In genomic region chr2:71981896-71982295, GRCm38 (mm10) we compare ENCODE assay signal across 9 mouse cellular contexts. TPM values are rescaled to one million over a fixed set of nuclear protein-coding genes. Genes with fewer than 3 reads are reported as not detected.
DNase-seq lines count a peak whose midpoint lies in the region; ATAC-seq lines count a peak whose summit lies in the region.
"Had no signal": no experiment of that assay in that cellular context is flagged by ENCODE, and none has a peak within 500 bp of the region (broad histone marks: within the 10 kb centered on the region; RNA-seq: fewer than 3 reads in every experiment).

No protein-coding gene starts in this region.

- WGBS in forebrain, embryonic 10.5 days = 74% methylated on average over 6 of the region's 6 CpGs
- WGBS in forebrain, embryonic 11.5 days = 75% methylated on average over 6 of the region's 6 CpGs
- 70% methylated on average over 6 of the region's 6 CpGs for WGBS in lung, embryonic 15.5 days
- 76% methylated on average over 6 of the region's 6 CpGs for WGBS in intestine, embryonic 16.5 days
- 75% methylated on average over 6 of the region's 6 CpGs for WGBS in stomach, embryonic 14.5 days

- intact Hi-C loops in left cerebral cortex, postnatal 4 days (cut with DNase I) = no loop called here

- H3K4me1 ChIP-seq in forebrain, embryonic 10.5 days = peaks cover 19% of the 10 kb centered on the region
- peaks cover 4% of the 10 kb centered on the region; the same call in 1 of the 2 replicates for H3K4me1 ChIP-seq in forebrain, embryonic 11.5 days (replicated peaks; ENCODE audit: control insufficient read depth, insufficient read depth, low read length)
- H3K4me1 ChIP-seq in lung, embryonic 15.5 days = peaks cover 10% of the 10 kb centered on the region; the same call in 1 of the 2 replicates
- no peaks in the 10 kb centered on the region for H3K4me1 ChIP-seq in intestine, embryonic 16.5 days (ENCODE audit: control insufficient read depth, insufficient read depth, low read length)
- no peaks in the 10 kb centered on the region for H3K4me1 ChIP-seq in stomach, embryonic 14.5 days (ENCODE audit: control insufficient read depth, insufficient read depth, low read length)

- no peaks in the 10 kb centered on the region for H3K9me3 ChIP-seq in forebrain, embryonic 10.5 days
- no peaks in the 10 kb centered on the region for H3K9me3 ChIP-seq in forebrain, embryonic 11.5 days (ENCODE audit: control insufficient read depth, low read length)
- no peaks in the 10 kb centered on the region for H3K9me3 ChIP-seq in lung, embryonic 15.5 days
- no peaks in the 10 kb centered on the region for H3K9me3 ChIP-seq in intestine, embryonic 16.5 days (ENCODE audit: control insufficient read depth, low read length)
- no peaks in the 10 kb centered on the region for H3K9me3 ChIP-seq in stomach, embryonic 14.5 days (ENCODE audit: control insufficient read depth, low read depth, low read length)

- H3K9ac ChIP-seq in forebrain, embryonic 11.5 days (ENCODE audit: low read length) = no peak overlapping the region
- H3K9ac ChIP-seq in lung, embryonic 15.5 days = no peak overlapping the region
- H3K9ac ChIP-seq in intestine, embryonic 16.5 days (ENCODE audit: low read depth, low read length) = no peak overlapping the region
- no peak overlapping the region for H3K9ac ChIP-seq in stomach, embryonic 14.5 days (replicated peaks; ENCODE audit: low read depth, low read length)

- H3K4me2 ChIP-seq in forebrain, embryonic 11.5 days (ENCODE audit: low read depth, low read length, severe bottlenecking) = no peak overlapping the region; the same call in 1 of the 2 replicates
- H3K4me2 ChIP-seq in lung, embryonic 15.5 days = peak overlapping the region; percentile 100; the same call in 1 of the 2 replicates
- H3K4me2 ChIP-seq in intestine, embryonic 16.5 days (ENCODE audit: low read depth, low read length) = peak overlapping the region; percentile 98; the same call in 1 of the 2 replicates
- H3K4me2 ChIP-seq in stomach, embryonic 14.5 days (replicated peaks; ENCODE audit: low read depth, low read length) = no peak overlapping the region; the same call in 1 of the 2 replicates

- H3K27ac ChIP-seq in forebrain, embryonic 10.5 days = no peak overlapping the region
- H3K27ac ChIP-seq in forebrain, embryonic 11.5 days (ENCODE audit: low read depth, low read length) = no peak overlapping the region
- H3K27ac ChIP-seq in lung, embryonic 15.5 days = no peak overlapping the region
- no peak overlapping the region for H3K27ac ChIP-seq in intestine, embryonic 16.5 days (ENCODE audit: low read length)
- no peak overlapping the region for H3K27ac ChIP-seq in stomach, embryonic 14.5 days (ENCODE audit: low read length)

- DNase-seq in forebrain, embryonic 10.5 days (ENCODE audit: extremely low spot score, low spot score) = no peak
- no peak for DNase-seq in forebrain, embryonic 11.5 days (ENCODE audit: low spot score)
- DNase-seq in lung, adult 18-20 months = no peak
- DNase-seq in left cerebral cortex, postnatal 4 days = no peak
- no peak for DNase-seq in thymus, postnatal 25 days

- peaks cover 53% of the 10 kb centered on the region for H3K27me3 ChIP-seq in forebrain, embryonic 10.5 days (ENCODE audit: poor library complexity, severe bottlenecking)
- H3K27me3 ChIP-seq in forebrain, embryonic 11.5 days (ENCODE audit: control insufficient read depth, insufficient read depth, low read length) = peaks cover 6% of the 10 kb centered on the region; the same call in 1 of the 2 replicates
- H3K27me3 ChIP-seq in lung, embryonic 15.5 days = peaks cover 21% of the 10 kb centered on the region; the same call in 1 of the 2 replicates
- no peaks in the 10 kb centered on the region; the same call in 1 of the 2 replicates for H3K27me3 ChIP-seq in intestine, embryonic 16.5 days (replicated peaks; ENCODE audit: control insufficient read depth, insufficient read depth, low read length)
- H3K27me3 ChIP-seq in stomach, embryonic 14.5 days (ENCODE audit: control insufficient read depth, insufficient read depth, low read length) = no peaks in the 10 kb centered on the region
- H3K27me3 ChIP-seq: CH12.LX had no signal

- ATAC-seq in forebrain, embryonic 11.5 days (replicated peaks; ENCODE audit: low FRiP score) = no peak
- no peak for ATAC-seq in lung, embryonic 15.5 days (ENCODE audit: borderline replicate concordance, extremely low read depth, low FRiP score, low TSS enrichment)
- ATAC-seq in intestine, embryonic 16.5 days = no peak
- no peak for ATAC-seq in stomach, embryonic 14.5 days (ENCODE audit: insufficient number of reproducible peaks, insufficient read depth, low FRiP score, low read depth)

- no peaks in the 10 kb centered on the region for H3K36me3 ChIP-seq in forebrain, embryonic 10.5 days (replicated peaks)
- no peaks in the 10 kb centered on the region for H3K36me3 ChIP-seq in forebrain, embryonic 11.5 days (ENCODE audit: control insufficient read depth, insufficient read depth, low read length)
- H3K36me3 ChIP-seq in lung, embryonic 15.5 days = no peaks in the 10 kb centered on the region
- no peaks in the 10 kb centered on the region for H3K36me3 ChIP-seq in intestine, embryonic 16.5 days (ENCODE audit: control insufficient read depth, insufficient read depth, low read length)
- no peaks in the 10 kb centered on the region for H3K36me3 ChIP-seq in stomach, embryonic 14.5 days (ENCODE audit: control insufficient read depth, insufficient read depth, low read length)

- peak overlapping the region; percentile 69 for H3K4me3 ChIP-seq in forebrain, embryonic 10.5 days
- no peak overlapping the region; the same call in 1 of the 2 replicates for H3K4me3 ChIP-seq in forebrain, embryonic 11.5 days (ENCODE audit: low read depth, low read length)
- H3K4me3 ChIP-seq in lung, embryonic 15.5 days = peak overlapping the region; percentile 59
- no peak overlapping the region for H3K4me3 ChIP-seq in intestine, embryonic 16.5 days (ENCODE audit: low read length)
- H3K4me3 ChIP-seq in stomach, embryonic 14.5 days (ENCODE audit: low read depth, low read length) = peak overlapping the region; percentile 45; the same call in 1 of the 2 replicates

RNA-seq across cellular contexts. Expression of gene Rapgef4, which starts 0.9 kb away (rescaled TPM):
- polyA plus RNA-seq in forebrain, embryonic 10.5 days (2016; fragmentation: Nextera tagmentation; extraction: Ambion mirVana) = 2.1 and 2.7 TPM in 2 replicates
- 1.5 and 2.2 TPM in 2 replicates for polyA plus RNA-seq in forebrain, embryonic 11.5 days (2014; fragmentation: Nextera tagmentation; extraction: Ambion mirVana)
- polyA plus RNA-seq in lung, embryonic 15.5 days (2015; fragmentation: Nextera tagmentation; extraction: Ambion mirVana) = 5.0 and 5.2 TPM in 2 replicates
- 1.9 and 2.8 TPM in 2 replicates for polyA plus RNA-seq in intestine, embryonic 16.5 days (2015; fragmentation: Nextera tagmentation; extraction: Ambion mirVana)
- polyA plus RNA-seq in stomach, embryonic 14.5 days (2014; fragmentation: Nextera tagmentation; extraction: Ambion mirVana) = 2.4 and 4.4 TPM in 2 replicates
- 10 to 100 TPM; 85.4 to 88.9 TPM for total RNA-seq in left cerebral cortex, postnatal 4 days (2021)

Comparison
In these comparisons a context has a peak if more than half of its experiments do, and no peak if none do; other contexts are left out.
1. H3K4me3 ChIP-seq: peak in forebrain, embryonic 10.5 days (single experiment), lung, embryonic 15.5 days (single experiment) and stomach, embryonic 14.5 days (single experiment); none in forebrain, embryonic 11.5 days (single experiment) and intestine, embryonic 16.5 days (single experiment).
2. H3K4me2 ChIP-seq: peak in lung, embryonic 15.5 days (single experiment) and intestine, embryonic 16.5 days (single experiment); none in forebrain, embryonic 11.5 days (single experiment) and stomach, embryonic 14.5 days (single experiment).